Mouse (Mus musculus): Measurements from ENCODE around the gene Mdm1. TPM values are rescaled to one million over a fixed set of nuclear protein-coding genes. Genes with fewer than 3 reads are reported as not detected.

Gene Mdm1
- polyA plus RNA-seq, 1 experiment from 2014 or later: 19.6 TPM

GRCm38 (mm10) chr10:118110006-118110920, 31.3 kb upstream of the Mdm1 start:
- peaks cover under 1% of the 10 kb centered on the region; the same call in 1 of the 2 replicates for H3K27me3 ChIP-seq (replicated peaks)
- H3K36me3 ChIP-seq: no peaks in the 10 kb centered on the region
- H3K4me3 ChIP-seq: no peak overlapping the region
- no peak for ATAC-seq
- H3K9me3 ChIP-seq (replicated peaks): no peaks in the 10 kb centered on the region
- H3K27ac ChIP-seq: no peak overlapping the region
- WGBS (ENCODE audit: insufficient replicate concordance): 46% methylated on average over 8 of the region's 8 CpGs
- no peak overlapping the region for H3K4me2 ChIP-seq
- 0 out of 2 replicates have a peak, but pooled peaks cover 3% of the 10 kb centered on the region for H3K4me1 ChIP-seq
- no peak overlapping the region for H3K9ac ChIP-seq

GRCm38 (mm10) chr10:118110921-118111301, 30.7 kb upstream of the Mdm1 start:
- Histone ChIP-seq H3K27ac (no peak overlapping the region), H3K27me3 (replicated peaks) (no peaks in the 10 kb centered on the region; the same call in 1 of the 2 replicates), H3K4me3 (no peak overlapping the region), H3K4me2 (no peak overlapping the region), H3K9ac (no peak overlapping the region), H3K9me3 (replicated peaks) (no peaks in the 10 kb centered on the region), H3K4me1 (0 out of 2 replicates have a peak, but pooled peaks cover 3% of the 10 kb centered on the region), H3K36me3 (no peaks in the 10 kb centered on the region)
- WGBS (ENCODE audit: insufficient replicate concordance): 63% methylated on average over 7 of the region's 7 CpGs
- no peak for ATAC-seq

DNA sequence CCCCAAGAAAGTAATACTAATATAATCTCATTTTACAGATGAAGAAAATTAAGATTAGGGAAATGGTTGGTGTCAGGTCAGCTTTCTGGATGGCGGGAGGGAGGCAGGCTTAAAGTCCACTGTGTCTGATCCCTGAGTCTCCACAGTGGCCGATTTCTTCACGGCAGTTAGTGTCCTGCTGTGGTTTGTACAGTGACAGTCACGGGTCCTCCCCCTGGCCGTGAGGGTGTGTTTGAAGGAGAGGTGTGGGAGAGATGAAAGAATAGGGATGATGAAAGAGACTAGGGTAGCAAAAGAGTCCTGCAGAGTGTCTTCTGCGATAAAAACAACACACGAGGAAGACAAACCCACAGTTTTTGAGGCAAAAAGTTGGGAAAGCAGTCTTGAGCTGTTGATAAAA, 30.0 kb upstream of the Mdm1 start:
- ATAC-seq: no peak
- H3K9ac ChIP-seq: no peak overlapping the region
- H3K36me3 ChIP-seq: no peaks in the 10 kb centered on the region
- H3K27me3 ChIP-seq (replicated peaks): no peaks in the 10 kb centered on the region; the same call in 1 of the 2 replicates
- 0 out of 2 replicates have a peak, but pooled peaks cover 3% of the 10 kb centered on the region for H3K4me1 ChIP-seq
- no peak overlapping the region for H3K4me2 ChIP-seq
- H3K4me3 ChIP-seq: no peak overlapping the region
- no peaks in the 10 kb centered on the region for H3K9me3 ChIP-seq (replicated peaks)
- H3K27ac ChIP-seq: no peak overlapping the region
- 28% methylated on average over 7 of the region's 7 CpGs for WGBS (ENCODE audit: insufficient replicate concordance)

DNA sequence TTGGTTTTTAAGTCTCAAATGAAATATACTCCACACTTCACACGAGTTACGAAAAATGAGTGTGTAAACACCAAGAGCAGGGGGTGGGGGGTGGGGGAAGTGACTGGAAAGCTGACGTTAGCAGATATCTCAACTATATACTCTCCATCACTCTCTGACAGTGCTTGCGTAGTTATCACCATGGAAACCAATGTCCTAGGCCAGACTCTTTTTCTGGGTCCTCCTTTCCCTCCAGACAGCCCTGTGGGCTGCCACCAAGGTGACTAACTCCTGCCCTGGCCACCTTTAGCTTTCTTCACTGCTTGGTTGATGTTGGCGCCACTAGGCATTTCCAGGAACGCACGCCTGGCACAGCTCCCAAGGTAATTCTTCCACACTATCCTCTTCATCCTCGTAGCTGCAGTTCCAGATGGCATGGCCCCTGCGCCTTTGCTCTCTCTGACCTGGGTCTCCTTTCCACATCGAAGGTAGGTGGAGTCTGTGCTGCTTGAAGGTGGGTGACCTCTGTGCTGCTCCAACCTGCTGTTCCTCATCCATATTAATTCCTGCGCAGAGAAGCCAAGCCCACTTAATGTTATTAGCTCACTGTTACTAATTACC, 29.2 kb upstream of the Mdm1 start:
- Histone ChIP-seq H3K9ac (no peak overlapping the region), H3K4me2 (no peak overlapping the region), H3K4me1 (0 out of 2 replicates have a peak, but pooled peaks cover 3% of the 10 kb centered on the region), H3K27me3 (replicated peaks) (no peaks in the 10 kb centered on the region), H3K9me3 (replicated peaks) (no peaks in the 10 kb centered on the region), H3K36me3 (no peaks in the 10 kb centered on the region), H3K27ac (no peak overlapping the region), H3K4me3 (no peak overlapping the region)
- 60% methylated on average over 11 of the region's 11 CpGs for WGBS (ENCODE audit: insufficient replicate concordance)
- no peak for ATAC-seq

DNA sequence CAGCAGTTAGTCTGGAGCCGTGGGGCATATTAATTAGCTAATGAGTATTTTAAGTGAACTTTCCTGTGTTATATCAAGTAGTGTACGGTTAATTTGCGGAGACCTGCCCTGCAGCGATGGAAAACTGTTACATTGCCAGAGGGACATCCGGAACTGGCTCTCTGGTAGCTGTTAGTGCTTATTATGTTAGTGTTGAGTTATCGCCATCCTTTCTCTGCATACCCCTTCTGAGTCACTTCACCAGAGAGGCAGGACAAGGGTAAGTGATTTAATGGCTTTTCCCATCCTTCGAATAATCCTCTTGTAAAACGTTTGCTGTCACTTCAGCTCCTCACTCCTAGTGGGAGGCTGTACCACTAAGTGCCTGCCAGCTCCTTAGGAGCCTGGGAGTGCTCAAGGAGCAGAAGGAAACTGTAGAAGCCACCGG, 28.3 kb upstream of the Mdm1 start:
- Histone ChIP-seq H3K4me2 (no peak overlapping the region), H3K27ac (no peak overlapping the region), H3K36me3 (no peaks in the 10 kb centered on the region), H3K9me3 (replicated peaks) (no peaks in the 10 kb centered on the region), H3K4me1 (0 out of 2 replicates have a peak, but pooled peaks cover 3% of the 10 kb centered on the region), H3K27me3 (replicated peaks) (no peaks in the 10 kb centered on the region), H3K4me3 (no peak overlapping the region), H3K9ac (no peak overlapping the region)
- 67% methylated on average over 9 of the region's 9 CpGs for WGBS (ENCODE audit: insufficient replicate concordance)
- no peak for ATAC-seq

DNA sequence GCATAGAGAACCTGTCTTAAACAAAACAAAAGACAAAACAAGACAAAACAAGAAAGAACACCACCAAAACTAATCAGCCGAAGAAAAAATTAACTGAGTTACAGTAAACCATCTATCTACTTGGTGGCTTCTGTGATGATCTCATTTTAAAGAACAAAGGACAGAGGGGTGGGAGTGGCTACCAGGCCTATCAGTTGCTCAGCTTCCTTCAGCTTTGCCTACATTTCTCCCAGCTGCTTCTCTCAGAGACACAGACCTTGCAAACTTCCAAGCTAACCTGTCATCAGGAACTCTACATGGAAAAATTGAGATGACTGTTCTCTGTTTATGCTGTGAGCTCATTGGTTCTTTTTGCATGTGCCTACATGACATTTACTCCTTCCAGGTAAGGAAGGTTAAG, 27.3 kb upstream of the Mdm1 start:
- Histone ChIP-seq H3K9me3 (replicated peaks) (no peaks in the 10 kb centered on the region), H3K27ac (no peak overlapping the region), H3K36me3 (no peaks in the 10 kb centered on the region), H3K4me1 (0 out of 2 replicates have a peak, but pooled peaks cover 3% of the 10 kb centered on the region), H3K27me3 (replicated peaks) (no peaks in the 10 kb centered on the region), H3K4me2 (no peak overlapping the region), H3K4me3 (no peak overlapping the region), H3K9ac (no peak overlapping the region)
- WGBS (ENCODE audit: insufficient replicate concordance): 62% methylated on average over 1 of the region's 1 CpGs
- no peak for ATAC-seq

DNA sequence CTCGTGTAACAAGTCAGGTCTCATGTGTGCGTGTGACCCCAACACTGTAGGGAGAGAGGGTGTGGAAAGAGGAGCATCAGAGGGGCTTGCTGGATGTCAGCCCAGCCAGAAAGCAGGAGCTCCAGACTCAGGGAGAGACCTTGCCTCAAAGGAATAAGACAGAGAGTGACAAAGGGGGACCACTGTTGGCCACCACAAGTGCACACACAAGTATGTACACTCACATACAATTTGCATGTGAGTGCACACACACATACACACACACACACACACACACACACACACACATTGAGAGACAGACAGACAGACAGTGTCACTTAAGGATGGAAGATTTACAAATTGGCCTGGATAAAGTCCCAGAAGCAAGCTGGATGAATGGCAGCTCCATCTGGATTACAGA, 25.2 kb upstream of the Mdm1 start:
- H3K4me2 ChIP-seq: no peak overlapping the region
- H3K27me3 ChIP-seq (replicated peaks): no peaks in the 10 kb centered on the region; the same call in 1 of the 2 replicates
- ATAC-seq: no peak
- no peak overlapping the region for H3K9ac ChIP-seq
- H3K4me1 ChIP-seq: no peaks in the 10 kb centered on the region
- no peaks in the 10 kb centered on the region for H3K9me3 ChIP-seq (replicated peaks)
- H3K27ac ChIP-seq: no peak overlapping the region
- no peak overlapping the region for H3K4me3 ChIP-seq
- 75% methylated on average over 2 of the region's 2 CpGs for WGBS (ENCODE audit: insufficient replicate concordance)
- no peaks in the 10 kb centered on the region for H3K36me3 ChIP-seq

DNA sequence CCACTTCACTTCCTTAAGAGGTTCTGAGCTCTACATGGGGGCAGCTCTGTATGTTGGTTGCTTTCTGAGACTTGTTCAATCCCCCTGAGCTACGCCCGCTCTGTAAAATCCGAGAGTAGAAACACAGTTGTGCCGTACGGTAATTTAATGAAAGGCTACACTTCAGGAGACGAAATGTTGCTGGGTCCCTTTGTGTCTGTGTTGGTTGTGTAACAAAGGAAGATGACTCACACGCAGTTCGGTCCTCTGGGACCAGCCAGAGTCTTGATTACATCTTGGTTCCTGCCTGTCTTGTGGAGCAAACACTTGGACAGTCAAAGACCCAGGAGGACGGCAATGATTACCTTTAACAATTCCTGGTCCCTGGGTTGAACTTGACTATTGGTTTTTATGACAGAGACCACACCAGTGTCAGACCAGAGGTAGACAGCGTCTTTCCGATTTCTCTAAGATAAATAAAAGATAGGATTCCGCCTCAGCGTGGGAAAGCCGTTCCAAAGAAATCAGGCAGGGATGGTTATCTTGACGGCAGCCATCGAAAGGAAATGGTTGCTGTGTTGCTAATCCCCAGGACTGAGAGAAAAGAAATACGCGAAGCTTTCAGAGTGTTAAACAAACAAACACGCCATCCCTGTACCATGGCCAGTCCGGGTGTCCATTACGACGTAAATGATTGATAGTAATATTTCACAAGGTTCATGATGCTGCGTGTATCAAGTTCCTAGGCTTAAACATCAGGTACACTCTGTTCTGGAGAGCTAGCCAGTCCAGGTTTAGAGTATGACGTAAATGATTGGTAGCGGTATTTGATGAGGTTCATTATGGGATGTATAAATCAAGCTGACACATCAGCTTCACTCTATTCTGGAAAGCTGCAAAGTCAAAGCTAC, 20.3 kb upstream of the Mdm1 start:
- Histone ChIP-seq H3K4me1 (no peaks in the 10 kb centered on the region), H3K27ac (no peak overlapping the region), H3K9me3 (replicated peaks) (no peaks in the 10 kb centered on the region), H3K4me2 (no peak overlapping the region), H3K36me3 (no peaks in the 10 kb centered on the region), H3K27me3 (replicated peaks) (no peaks in the 10 kb centered on the region; the same call in 1 of the 2 replicates), H3K9ac (no peak overlapping the region), H3K4me3 (no peak overlapping the region)
- 56% methylated on average over 25 of the region's 25 CpGs for WGBS (ENCODE audit: insufficient replicate concordance)
- no peak for ATAC-seq

GRCm38 (mm10) chr10:118121937-118122285, 19.7 kb upstream of the Mdm1 start:
- H3K4me3 ChIP-seq: no peak overlapping the region
- H3K36me3 ChIP-seq: no peaks in the 10 kb centered on the region
- H3K27me3 ChIP-seq (replicated peaks): no peaks in the 10 kb centered on the region; the same call in 1 of the 2 replicates
- no peak overlapping the region for H3K9ac ChIP-seq
- ATAC-seq: no peak
- H3K27ac ChIP-seq: no peak overlapping the region
- H3K9me3 ChIP-seq (replicated peaks): no peaks in the 10 kb centered on the region
- no peak overlapping the region for H3K4me2 ChIP-seq
- no peaks in the 10 kb centered on the region for H3K4me1 ChIP-seq
- WGBS (ENCODE audit: insufficient replicate concordance): 66% methylated on average over 13 of the region's 13 CpGs

GRCm38 (mm10) chr10:118122441-118123162, 19.0 kb upstream of the Mdm1 start:
- H3K4me2 ChIP-seq: no peak overlapping the region
- no peaks in the 10 kb centered on the region for H3K9me3 ChIP-seq (replicated peaks)
- no peak overlapping the region for H3K27ac ChIP-seq
- no peaks in the 10 kb centered on the region for H3K4me1 ChIP-seq
- no peak overlapping the region for H3K9ac ChIP-seq
- H3K36me3 ChIP-seq: no peaks in the 10 kb centered on the region
- H3K4me3 ChIP-seq: no peak overlapping the region
- no peak for ATAC-seq
- WGBS (ENCODE audit: insufficient replicate concordance): 80% methylated on average over 11 of the region's 11 CpGs
- H3K27me3 ChIP-seq (replicated peaks): no peaks in the 10 kb centered on the region; the same call in 1 of the 2 replicates

DNA sequence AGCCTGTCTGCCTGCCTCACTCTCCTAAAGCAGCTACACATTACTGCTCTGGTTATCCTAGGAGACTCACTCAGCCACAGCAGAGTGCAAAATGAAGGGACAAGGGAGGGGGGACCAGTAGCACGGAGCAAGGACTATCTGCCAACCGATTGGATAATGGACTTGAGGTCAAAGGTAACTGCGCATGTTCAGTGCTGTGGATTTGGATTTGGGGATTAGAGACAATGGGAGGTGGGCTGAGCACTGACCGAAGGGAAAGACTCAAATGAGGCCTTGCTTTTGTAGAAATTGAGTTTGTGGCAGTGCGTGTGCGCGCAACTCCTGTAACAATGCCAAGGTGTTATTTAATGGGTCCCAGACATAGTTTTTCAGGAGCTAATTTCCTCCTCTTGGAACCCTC, 16.4 kb upstream of the Mdm1 start:
- Histone ChIP-seq H3K9me3 (replicated peaks) (no peaks in the 10 kb centered on the region), H3K27me3 (replicated peaks) (peaks cover 15% of the 10 kb centered on the region; the same call in 1 of the 2 replicates), H3K27ac (no peak overlapping the region), H3K4me3 (no peak overlapping the region), H3K9ac (no peak overlapping the region), H3K36me3 (no peaks in the 10 kb centered on the region), H3K4me1 (no peaks in the 10 kb centered on the region), H3K4me2 (no peak overlapping the region)
- WGBS (ENCODE audit: insufficient replicate concordance): 88% methylated on average over 7 of the region's 7 CpGs
- ATAC-seq: no peak
